In genomic region chr13:55826008-55826671, GRCm38 (mm10) we compare ENCODE assay signal across 11 mouse cellular contexts. TPM values are rescaled to one million over a fixed set of nuclear protein-coding genes. Genes with fewer than 3 reads are reported as not detected.
DNase-seq lines count a peak whose midpoint lies in the region; ATAC-seq and TF ChIP-seq lines count a peak whose summit lies in the region.
"Had no signal": no experiment of that assay in that cellular context is flagged by ENCODE, and none has a peak within 500 bp of the region (broad histone marks: within the 10 kb centered on the region; RNA-seq: fewer than 3 reads in every experiment).

No protein-coding gene starts in this region.

- H3K9me3 ChIP-seq in lung, embryonic 16.5 days (ENCODE audit: control insufficient read depth, low read length): no peaks in the 10 kb centered on the region
- no peaks in the 10 kb centered on the region for H3K9me3 ChIP-seq in lung, postnatal 0 days (ENCODE audit: low read length)

- no peak overlapping the region for H3K4me2 ChIP-seq in lung, embryonic 16.5 days (ENCODE audit: low read depth, low read length)
- H3K4me2 ChIP-seq in lung, postnatal 0 days (replicated peaks; ENCODE audit: low read depth, low read length): no peak overlapping the region

- peaks cover 16% of the 10 kb centered on the region for H3K4me1 ChIP-seq in lung, embryonic 16.5 days (replicated peaks; ENCODE audit: control insufficient read depth, insufficient read depth, low read length)
- no peaks in the 10 kb centered on the region; the same call in 1 of the 2 replicates for H3K4me1 ChIP-seq in lung, postnatal 0 days (ENCODE audit: insufficient read depth, low read depth, low read length)

- TF ChIP-seq CTCF in lung, postnatal 0 days (IDR thresholded peaks at IDR 0.05): no peak

- TF ChIP-seq EP300 in lung, postnatal 0 days (IDR thresholded peaks at IDR 0.05): no peak

- H3K9ac ChIP-seq in lung, embryonic 16.5 days (ENCODE audit: low read length): no peak overlapping the region
- H3K9ac ChIP-seq in lung, postnatal 0 days (replicated peaks; ENCODE audit: low read depth): no peak overlapping the region

- no peak overlapping the region for H3K27ac ChIP-seq in lung, embryonic 16.5 days (ENCODE audit: low read length)
- no peak overlapping the region for H3K27ac ChIP-seq in lung, postnatal 0 days (ENCODE audit: low read length)

- peak overlapping the region; percentile 4; the same call in 1 of the 2 replicates for H3K4me3 ChIP-seq in lung, embryonic 16.5 days (ENCODE audit: low read length)
- no peak overlapping the region for H3K4me3 ChIP-seq in lung, postnatal 0 days (ENCODE audit: low read depth, low read length)

- no peaks in the 10 kb centered on the region for H3K36me3 ChIP-seq in lung, embryonic 16.5 days (ENCODE audit: control insufficient read depth, insufficient read depth, low read length)
- H3K36me3 ChIP-seq in lung, postnatal 0 days (ENCODE audit: insufficient read depth, low read length): no peaks in the 10 kb centered on the region

- peak; percentile 70 to 76 for DNase-seq in cerebellum, postnatal 10 days
- DNase-seq in cerebellum, adult 11 months: no peak
- DNase-seq in lung, postnatal 0 days (ENCODE audit: low spot score): no peak
- DNase-seq in heart, postnatal 14 days: peak; percentile 27 to 30
- DNase-seq in retina, embryonic 14.5 days (ENCODE audit: low spot score): peak; percentile 53
- DNase-seq in right cerebral cortex, postnatal 25 days: no peak
- no peak for DNase-seq in left cerebral cortex, adult 8-10 months (ENCODE audit: low spot score in 2 of 2)
- DNase-seq: lung, adult 18-20 months had no signal

- under 1% methylated on average over 56 of the region's 56 CpGs for WGBS in lung, embryonic 16.5 days
- 2% methylated on average over 56 of the region's 56 CpGs for WGBS in lung, postnatal 0 days

- intact Hi-C loops in heart, postnatal 14 days (cut with DNase I): no loop called here

- 0 out of 2 replicates have a peak, but pooled peaks have one; percentile 21 for ATAC-seq in lung, embryonic 16.5 days (ENCODE audit: low read depth)
- no peak for ATAC-seq in lung, postnatal 0 days

- peaks cover 86% of the 10 kb centered on the region for H3K27me3 ChIP-seq in lung, embryonic 16.5 days (ENCODE audit: control insufficient read depth, insufficient read depth, low read depth, low read length)
- H3K27me3 ChIP-seq in lung, postnatal 0 days (replicated peaks; ENCODE audit: insufficient read depth, low read length): peaks cover 75% of the 10 kb centered on the region

RNA-seq across cellular contexts. Expression of gene Pitx1, which starts 9.9 kb away (rescaled TPM):
- 0.36 and 0.47 TPM in 2 replicates for polyA plus RNA-seq in lung, embryonic 16.5 days (2015; fragmentation: Nextera tagmentation; extraction: Ambion mirVana)
- polyA plus RNA-seq in lung, postnatal 0 days (2015; fragmentation: Nextera tagmentation; extraction: Ambion mirVana): not detected in 2 replicates
- not detected for total RNA-seq in heart, postnatal 14 days (2021)
- total RNA-seq in left cerebral cortex, adult 8-10 months (2022): not detected
- polyA plus RNA-seq: gonadal fat pad, adult 2 months; spleen, adult 2 months had no signal

RNA-seq across cellular contexts. Expression of gene Catsper3, which starts 41.8 kb away (rescaled TPM):
- not detected in 2 replicates for polyA plus RNA-seq in lung, embryonic 16.5 days (2015; fragmentation: Nextera tagmentation; extraction: Ambion mirVana)
- polyA plus RNA-seq in lung, postnatal 0 days (2015; fragmentation: Nextera tagmentation; extraction: Ambion mirVana): 0.18 TPM in 1 of 2 replicates, not detected in the other
- under 1 TPM in 1 of 2 experiments, not detected in 1; 0.22 TPM for total RNA-seq in heart, postnatal 14 days (2021)
- under 1 TPM in 3 of 4 experiments, not detected in 1; 0.48 to 0.63 (median 0.59) TPM for total RNA-seq in left cerebral cortex, adult 8-10 months (2022)

Comparison
In these comparisons a context has a peak if more than half of its experiments do, and no peak if none do; other contexts are left out.
1. DNase-seq: peak in cerebellum, postnatal 10 days (2 of 2), heart, postnatal 14 days (2 of 2) and retina, embryonic 14.5 days (single experiment); none in cerebellum, adult 11 months (single experiment), lung, postnatal 0 days (single experiment), right cerebral cortex, postnatal 25 days (single experiment) and left cerebral cortex, adult 8-10 months (0 of 2).